In genomic region chr12:73045046-73045723, GRCm38 (mm10) we compare ENCODE assay signal across 7 mouse cellular contexts. TPM values are rescaled to one million over a fixed set of nuclear protein-coding genes. Genes with fewer than 3 reads are reported as not detected.
DNase-seq lines count a peak whose midpoint lies in the region; ATAC-seq and TF ChIP-seq lines count a peak whose summit lies in the region.

No protein-coding gene starts in this region.

- ATAC-seq in hindbrain, embryonic 12.5 days (ENCODE audit: low FRiP score): no peak
- ATAC-seq in liver, embryonic 14.5 days (ENCODE audit: insufficient read depth): no peak
- ATAC-seq in activated CD4-positive, CD25-positive, alpha-beta regulatory T cell, adult 4 months: no peak

- peaks cover 70% of the 10 kb centered on the region for H3K79me2 ChIP-seq in C2C12 (ENCODE audit: control insufficient read depth, insufficient read depth)

- H3K9me3 ChIP-seq in hindbrain, embryonic 12.5 days (replicated peaks): no peaks in the 10 kb centered on the region
- no peaks in the 10 kb centered on the region for H3K9me3 ChIP-seq in liver, embryonic 14.5 days (ENCODE audit: control insufficient read depth, low read length)

- H3ac ChIP-seq in C2C12 (ENCODE audit: control insufficient read depth, insufficient read length, low read depth): peak overlapping the region; percentile 82

- H3K9ac ChIP-seq in hindbrain, embryonic 12.5 days: peak overlapping the region; percentile 72
- H3K9ac ChIP-seq in liver, embryonic 14.5 days (replicated peaks): no peak overlapping the region

- H3K79me3 ChIP-seq in C2C12 (ENCODE audit: low read depth): peaks cover 60% of the 10 kb centered on the region

- H3K27ac ChIP-seq in embryonic fibroblast, embryonic 13.5 days (ENCODE audit: insufficient read depth, low read length): peak overlapping the region; percentile 30; the same call in 1 of the 2 replicates
- H3K27ac ChIP-seq in hindbrain, embryonic 12.5 days: peak overlapping the region; percentile 78
- H3K27ac ChIP-seq in liver, embryonic 14.5 days: no peak overlapping the region
- H3K27ac ChIP-seq in small intestine, adult 2 months (ENCODE audit: insufficient read depth, low read depth, low read length): no peak overlapping the region

- peak; percentile 33; the same call in 1 of the 2 replicates for TF ChIP-seq POLR2A in embryonic fibroblast, embryonic 13.5 days (IDR thresholded peaks at IDR 0.05; ENCODE audit: low read depth, low read length)
- TF ChIP-seq POLR2A in small intestine, adult 2 months (IDR thresholded peaks at IDR 0.05; ENCODE audit: low read depth, low read length): no peak

- H3K4me2 ChIP-seq in hindbrain, embryonic 12.5 days (replicated peaks): peak overlapping the region; percentile 51
- H3K4me2 ChIP-seq in liver, embryonic 14.5 days (ENCODE audit: low read depth): peak overlapping the region; percentile 57

- peak; percentile 63 for DNase-seq in ES-CJ7 (ENCODE audit: low read depth, low spot score)
- DNase-seq in liver, embryonic 14.5 days (ENCODE audit: low read depth in 3 of 3, low spot score in 3 of 3): no peak

- under 1% methylated on average over 44 of the region's 46 CpGs for WGBS in hindbrain, embryonic 12.5 days
- WGBS in liver, embryonic 14.5 days (ENCODE audit: insufficient replicate concordance): under 1% methylated on average over 46 of the region's 46 CpGs
- 2% methylated on average over 46 of the region's 46 CpGs for WGBS in small intestine, adult 2 months

- H3K4me3 ChIP-seq in C2C12 (ENCODE audit: insufficient read depth, poor library complexity, severe bottlenecking): peak overlapping the region; percentile 83
- peak overlapping the region; percentile 71 for H3K4me3 ChIP-seq in embryonic fibroblast, embryonic 13.5 days (ENCODE audit: insufficient read depth, low read length)
- peak overlapping the region; percentile 43 for H3K4me3 ChIP-seq in hindbrain, embryonic 12.5 days
- peak overlapping the region; percentile 3 to 41; a peak in 3 of 4 replicates for H3K4me3 ChIP-seq in liver, embryonic 14.5 days (ENCODE audit: insufficient read depth in 1 of 2, low read depth in 2 of 2, low read length in 2 of 2)
- peak overlapping the region; percentile 47 for H3K4me3 ChIP-seq in small intestine, adult 2 months (ENCODE audit: low read depth, low read length)

- no peaks in the 10 kb centered on the region for H3K27me3 ChIP-seq in C2C12 (ENCODE audit: control insufficient read depth, insufficient read depth, insufficient read length)
- H3K27me3 ChIP-seq in hindbrain, embryonic 12.5 days: peaks cover 89% of the 10 kb centered on the region
- H3K27me3 ChIP-seq in liver, embryonic 14.5 days (ENCODE audit: control insufficient read depth, insufficient read depth, low read length): peaks cover 100% of the 10 kb centered on the region
- peaks cover 83% of the 10 kb centered on the region for H3K27me3 ChIP-seq in small intestine, adult 2 months (ENCODE audit: control insufficient read depth, insufficient read depth, low read length)

- H3K36me3 ChIP-seq in C2C12 (ENCODE audit: control insufficient read depth, insufficient read depth): peaks cover 34% of the 10 kb centered on the region
- H3K36me3 ChIP-seq in hindbrain, embryonic 12.5 days: no peaks in the 10 kb centered on the region
- H3K36me3 ChIP-seq in liver, embryonic 14.5 days (replicated peaks; ENCODE audit: control insufficient read depth, insufficient read depth, low read depth): no peaks in the 10 kb centered on the region
- no peaks in the 10 kb centered on the region for H3K36me3 ChIP-seq in small intestine, adult 2 months (ENCODE audit: control insufficient read depth, insufficient read depth, low read length)

- no peaks in the 10 kb centered on the region for H3K4me1 ChIP-seq in embryonic fibroblast, embryonic 13.5 days (ENCODE audit: control insufficient read depth, insufficient read depth, low read length)
- peaks cover 13% of the 10 kb centered on the region for H3K4me1 ChIP-seq in hindbrain, embryonic 12.5 days
- H3K4me1 ChIP-seq in liver, embryonic 14.5 days (replicated peaks; ENCODE audit: control insufficient read depth in 2 of 2, insufficient read depth in 2 of 2, low read length in 1 of 2): no peaks in the 10 kb centered on the region
- peaks cover 17% of the 10 kb centered on the region for H3K4me1 ChIP-seq in small intestine, adult 2 months (ENCODE audit: control insufficient read depth, insufficient read depth, insufficient read length, low read length)

- TF ChIP-seq EP300 in liver, embryonic 14.5 days (IDR thresholded peaks at IDR 0.05; ENCODE audit: low read depth): no peak

- TF ChIP-seq CTCF in C2C12 (IDR thresholded peaks at IDR 0.05; ENCODE audit: control insufficient read depth, insufficient read depth, insufficient read length): no peak
- no peak for TF ChIP-seq CTCF in embryonic fibroblast, embryonic 13.5 days (IDR thresholded peaks at IDR 0.05; ENCODE audit: borderline replicate concordance, insufficient read depth, low read length)
- no peak for TF ChIP-seq CTCF in liver, embryonic 14.5 days (IDR thresholded peaks at IDR 0.05; ENCODE audit: low read depth)
- no peak for TF ChIP-seq CTCF in small intestine, adult 2 months (IDR thresholded peaks at IDR 0.05; ENCODE audit: extremely low read depth, insufficient read length, insufficient replicate concordance, low read depth, low read length)

TF ChIP-seq in C2C12, 6 proteins besides CTCF, POLR2A, EP300 and RAD21:
- no peak for TF ChIP-seq MYOD1 (IDR thresholded peaks at IDR 0.05; ENCODE audit: control insufficient read depth, insufficient read length, low read depth)
- no peak for TF ChIP-seq MAX (IDR thresholded peaks at IDR 0.05)
- no peak for TF ChIP-seq CEBPB (IDR thresholded peaks at IDR 0.05; ENCODE audit: low read depth)
TF ChIP-seq in C2C12: peak in this region for 0.

RNA-seq across cellular contexts. Expression of gene Six1, which starts 8.5 kb away (rescaled TPM):
- 72.4 TPM for polyA plus RNA-seq in C2C12 (2012; fragmentation: generic; extraction: Trizol)
- 17.4 and 31.3 TPM in 2 replicates for polyA plus RNA-seq in embryonic fibroblast, embryonic 13.5 days (2011; ENCODE audit: insufficient read length, low read depth, missing spikeins)
- polyA plus RNA-seq in hindbrain, embryonic 12.5 days (2016; fragmentation: Nextera tagmentation; extraction: Ambion mirVana): 36.0 and 36.9 TPM in 2 replicates
- 0.01 and 0.07 TPM in 2 replicates for polyA plus RNA-seq in liver, embryonic 14.5 days (2012; rRNA removed)
- polyA plus RNA-seq in liver, embryonic 14.5 days (2014; fragmentation: Nextera tagmentation; extraction: Ambion mirVana): not detected in 2 replicates
- polyA plus RNA-seq in small intestine, adult 2 months (2012; rRNA removed): not detected in 2 replicates
- polyA plus RNA-seq in activated CD4-positive, CD25-positive, alpha-beta regulatory T cell, adult 4 months (2017; shearing (Covaris generic)): not detected

Comparison
In these comparisons a context has a peak if more than half of its experiments do, and no peak if none do; other contexts are left out.
1. H3K4me3 ChIP-seq: peak in every context shown above with its lines; median percentile 83 in C2C12; 71 in embryonic fibroblast, embryonic 13.5 days; 47 in small intestine, adult 2 months; 43 in hindbrain, embryonic 12.5 days; 22 in liver, embryonic 14.5 days.
2. H3K27ac ChIP-seq: peak in embryonic fibroblast, embryonic 13.5 days (single experiment) and hindbrain, embryonic 12.5 days (single experiment); none in liver, embryonic 14.5 days (single experiment) and small intestine, adult 2 months (single experiment).
3. RNA of gene Six1, which starts 8.5 kb away (polyA plus RNA-seq): 72.4 TPM in C2C12 (single experiment), 36.0 to 36.9 TPM in hindbrain, embryonic 12.5 days and 17.4 to 31.3 TPM in embryonic fibroblast, embryonic 13.5 days; 0.01 to 0.07 TPM in liver, embryonic 14.5 days, not detected in activated CD4-positive, CD25-positive, alpha-beta regulatory T cell, adult 4 months and not detected in small intestine, adult 2 months; every median in the first group is over 10 times any median in the second.